Mouse (Mus musculus): ENCODE results near the gene Ppm1m.
"Not testable (repeated sequence)": the region's sequence is repeated elsewhere in the genome, so short reads cannot be mapped to it uniquely, and the experiment has no call there.

Gene Ppm1m

GRCm38 (mm10) chr9:106191355-106191754 lies 8.2 kb downstream of the Ppm1m start:
- DNase-seq, result no peak

DNA sequence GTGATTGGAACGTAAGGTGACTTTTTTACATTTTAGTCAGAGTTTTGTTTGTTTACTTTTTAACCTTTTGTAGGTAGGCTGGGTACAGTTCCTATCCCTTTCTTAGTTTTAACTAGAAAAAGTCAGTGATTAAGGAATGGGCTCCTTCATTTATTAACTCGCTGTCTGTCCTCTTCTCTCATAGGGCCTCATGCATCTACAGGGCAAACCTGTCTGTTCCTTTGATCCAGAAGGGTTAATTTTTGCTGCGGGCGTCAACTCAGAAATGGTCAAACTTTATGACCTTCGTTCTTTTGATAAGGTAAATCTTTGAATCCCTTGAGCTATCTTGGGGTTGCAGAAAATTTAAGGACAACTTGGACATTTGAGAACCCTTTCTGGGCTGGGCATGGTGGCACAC lies 15.6 kb downstream of the Ppm1m start:
- no peak for DNase-seq

DNA sequence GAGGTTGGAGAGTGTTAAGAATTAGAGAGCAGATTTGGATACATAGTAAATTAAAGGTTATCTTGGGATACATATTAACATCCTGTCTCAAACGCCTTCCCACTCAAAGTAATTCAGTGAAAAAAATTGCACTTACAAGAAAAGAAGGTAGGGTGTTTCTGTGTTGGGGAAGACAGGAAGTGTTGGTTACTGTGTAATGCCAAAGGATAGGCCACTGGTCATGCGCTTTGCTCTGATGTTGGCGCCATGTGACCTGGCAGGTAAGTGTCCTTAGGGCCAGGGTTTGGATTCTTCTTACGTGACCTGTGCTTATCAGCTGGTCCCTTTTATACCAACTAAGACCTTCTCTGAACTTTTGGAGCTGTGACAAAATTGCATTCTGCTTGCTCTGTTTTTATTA lies 17.4 kb downstream of the Ppm1m start:
- DNase-seq, result no peak

GRCm38 (mm10) chr9:106179964-106180363 lies 19.6 kb downstream of the Ppm1m start:
- no peak for DNase-seq

DNA sequence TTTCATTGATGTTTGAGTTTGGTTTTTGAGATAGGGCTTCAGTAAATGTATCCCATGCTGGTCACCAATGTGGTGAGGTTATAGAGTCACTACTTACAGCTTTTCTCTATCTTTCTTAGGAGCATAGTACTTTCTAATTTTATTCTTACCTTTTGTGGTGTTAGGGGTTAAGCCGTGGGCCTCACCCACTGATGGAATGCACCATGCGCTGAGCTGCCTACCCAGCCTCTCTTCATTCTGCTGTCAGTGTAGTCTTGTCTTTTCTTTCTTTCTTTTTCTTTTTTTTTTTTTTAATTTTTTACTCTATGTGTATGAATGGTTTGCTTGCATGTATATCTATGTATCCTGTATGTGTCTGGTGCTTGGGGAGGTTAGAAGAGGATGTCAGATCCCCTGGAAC lies 20.1 kb downstream of the Ppm1m start:
- no peak for DNase-seq

GRCm38 (mm10) chr9:106177799-106178198 lies 21.7 kb downstream of the Ppm1m start:
- no peak for DNase-seq

DNA sequence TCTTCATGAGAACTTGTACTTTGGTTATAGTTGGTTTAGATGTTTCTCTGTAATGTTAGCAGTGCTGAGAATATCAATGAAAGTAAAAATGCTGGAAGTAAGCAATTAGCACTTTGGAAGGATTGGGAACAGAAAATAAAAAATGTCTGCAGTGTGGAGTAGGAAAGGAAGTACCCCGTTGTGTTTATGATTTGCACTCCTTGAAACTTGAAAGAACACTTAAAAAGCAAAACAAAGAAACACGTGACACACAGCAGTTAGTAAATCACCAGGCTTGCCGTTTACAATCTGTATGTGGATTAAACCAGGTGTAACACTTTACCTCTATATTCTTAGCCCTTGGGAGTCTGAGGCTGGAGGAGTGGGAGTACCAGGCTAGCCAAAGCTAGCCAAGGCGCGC lies 22.8 kb downstream of the Ppm1m start:
- no peak for DNase-seq

DNA sequence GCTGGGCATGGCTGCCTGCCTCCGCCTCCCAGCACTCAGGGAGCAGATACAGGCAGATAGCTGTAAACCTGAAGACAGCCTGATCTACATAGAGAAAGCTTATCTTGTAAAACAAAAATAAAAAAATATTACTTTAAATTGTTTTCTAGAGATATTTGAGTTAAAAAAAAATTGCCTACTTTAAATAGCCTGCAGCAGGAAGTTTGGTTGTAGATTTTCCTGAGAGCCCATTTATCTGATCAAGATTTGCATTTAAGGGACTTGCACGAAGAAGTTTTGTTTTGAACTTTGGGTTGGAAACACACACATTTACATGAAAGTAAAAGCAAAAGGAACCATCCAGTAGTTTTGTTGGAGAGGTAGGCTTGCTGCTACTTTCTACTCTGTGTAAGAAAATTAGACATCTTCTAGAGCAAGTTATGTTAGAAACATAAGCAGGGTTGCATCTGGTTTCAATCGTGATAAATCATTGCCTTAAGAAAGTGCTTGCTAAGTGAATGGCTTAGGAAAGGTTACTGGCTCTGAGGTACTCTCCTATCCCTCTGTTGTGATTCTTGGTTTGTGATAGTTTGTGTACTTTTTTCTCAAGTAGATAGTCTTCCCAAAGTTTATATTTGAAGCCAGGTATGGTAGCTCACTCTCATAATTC lies 23.9 kb downstream of the Ppm1m start:
- DNase-seq, result no peak

DNA sequence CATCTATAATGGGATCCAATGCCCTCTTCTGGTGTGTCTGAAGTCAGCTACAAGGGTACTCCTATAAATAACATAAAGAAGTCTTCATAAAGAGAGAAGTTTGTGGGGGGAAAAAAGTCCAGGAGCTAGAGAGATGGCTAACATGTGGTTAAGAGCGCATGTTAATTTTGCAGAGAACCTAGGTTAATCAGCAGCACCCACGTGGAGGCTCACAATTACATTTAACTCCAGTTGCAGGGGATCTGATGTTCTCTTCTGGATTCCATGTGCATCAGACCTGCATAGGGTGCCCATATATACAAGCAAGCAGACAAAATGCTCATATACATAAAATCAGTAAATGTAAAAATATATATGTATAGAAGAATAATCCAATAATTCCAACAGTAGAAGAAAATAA lies 26.2 kb downstream of the Ppm1m start:
- DNase-seq, result no peak

GRCm38 (mm10) chr9:106172527-106172926 lies 27.0 kb downstream of the Ppm1m start:
- no peak for DNase-seq

DNA sequence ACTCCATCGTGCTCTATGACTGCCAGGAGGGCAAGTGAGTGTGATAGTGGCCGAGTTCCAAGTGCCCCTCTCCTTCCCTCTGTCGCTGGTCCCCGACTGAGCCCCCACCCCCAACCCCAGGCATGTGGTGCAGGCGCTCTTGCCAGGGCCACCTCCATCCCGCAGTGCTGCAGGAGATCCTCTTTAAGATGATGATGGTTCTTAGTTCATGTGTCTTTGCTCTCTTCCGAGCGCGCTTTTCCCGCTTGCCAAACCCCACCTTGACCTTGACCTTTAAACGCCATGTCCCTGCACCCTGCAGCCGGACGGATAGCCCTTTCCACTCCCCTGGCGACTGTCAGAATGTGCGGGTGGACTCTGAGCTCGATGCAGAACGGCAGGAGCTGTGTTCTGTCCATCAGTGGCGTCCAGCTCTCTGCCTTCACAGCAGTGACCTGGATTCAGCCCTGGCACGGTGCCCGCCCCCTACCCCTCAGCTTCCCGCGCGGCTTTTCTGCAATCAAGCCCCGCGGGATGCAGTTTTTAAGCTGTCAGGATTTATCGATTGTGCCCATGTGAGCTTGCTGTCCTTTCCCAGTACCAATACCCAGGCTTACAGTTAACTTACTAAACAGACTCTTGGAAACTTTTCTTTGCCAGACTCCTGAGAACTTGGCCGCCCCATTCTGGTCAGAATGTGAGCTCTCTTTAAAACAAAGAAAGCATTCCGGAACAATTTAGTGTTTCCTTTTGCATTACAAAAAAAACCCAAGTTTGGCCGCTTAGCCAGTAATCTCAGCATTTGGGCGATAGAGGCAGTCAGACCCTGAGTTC lies 28.0 kb downstream of the Ppm1m start:
- DNase-seq, result peak; percentile 87

- peak; percentile 89 for DNase-seq
These were observed 28.8 kb downstream of the Ppm1m start, which contains the start of gene Wdr82 for GRCm38 (mm10) chr9:106170556-106171345. Gene Wdr82, plus strand, starts transcription at chr9:106170928.

DNA sequence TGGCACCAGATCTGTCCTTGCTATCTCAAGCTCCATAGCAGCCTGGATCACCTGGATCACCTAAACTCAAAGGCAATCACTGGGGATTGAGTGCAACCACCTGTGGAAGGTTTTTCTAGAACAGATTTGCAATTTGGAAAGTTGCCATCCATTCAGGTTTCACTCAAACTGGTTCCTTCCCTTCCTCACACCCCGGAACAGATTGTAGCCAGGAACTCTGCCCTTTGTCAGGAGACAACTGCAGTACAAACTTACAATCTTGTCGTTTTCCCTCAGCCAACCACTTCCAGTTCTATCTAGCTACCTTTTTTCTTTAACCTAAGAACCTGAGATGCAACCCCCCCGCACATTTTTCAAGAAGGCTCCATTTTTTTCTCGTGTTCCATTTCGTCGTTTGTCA lies 29.6 kb downstream of the Ppm1m start:
- peak; percentile 49 for DNase-seq

DNA sequence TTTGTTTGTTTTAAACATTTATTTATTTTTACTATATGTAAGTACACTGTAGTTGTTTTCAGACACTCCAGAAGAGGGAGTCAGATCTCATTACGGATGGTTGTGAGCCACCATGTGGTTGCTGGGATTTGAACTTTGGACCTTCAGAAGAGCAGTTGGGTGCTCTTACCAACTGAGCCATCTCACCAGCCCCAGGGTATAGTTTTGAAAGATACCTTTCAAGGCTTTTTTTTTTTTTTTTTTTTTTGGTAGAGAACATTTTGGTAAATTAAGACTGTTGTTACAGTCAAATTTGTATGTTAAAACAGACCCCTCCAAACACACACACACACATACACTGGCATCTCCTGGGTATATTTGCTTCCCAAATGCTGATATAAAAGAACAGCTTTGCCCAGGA lies 30.5 kb downstream of the Ppm1m start:
- not testable (repeated sequence) for DNase-seq

- DNase-seq, result no peak
These were observed 31.8 kb downstream of the Ppm1m start for GRCm38 (mm10) chr9:106167703-106168102.

DNA sequence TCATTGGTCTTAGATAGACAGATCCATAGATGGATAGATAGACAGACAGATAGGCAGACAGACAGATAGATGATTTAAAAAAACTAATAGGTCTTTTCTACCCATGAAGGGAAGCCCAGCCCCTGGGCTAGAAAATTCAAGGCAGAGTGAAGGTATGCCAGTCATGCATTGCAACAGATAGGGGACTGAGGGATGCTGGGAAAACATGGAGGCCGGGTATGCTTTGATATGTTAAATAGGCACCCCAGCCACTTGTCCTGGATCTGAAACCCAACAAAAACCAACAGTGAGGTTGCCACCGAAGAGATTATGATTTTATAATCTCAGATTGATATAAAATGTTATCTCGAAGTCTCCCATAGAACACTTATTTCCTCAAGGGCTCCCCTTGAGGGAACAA lies 32.3 kb downstream of the Ppm1m start:
- no peak for DNase-seq

DNA sequence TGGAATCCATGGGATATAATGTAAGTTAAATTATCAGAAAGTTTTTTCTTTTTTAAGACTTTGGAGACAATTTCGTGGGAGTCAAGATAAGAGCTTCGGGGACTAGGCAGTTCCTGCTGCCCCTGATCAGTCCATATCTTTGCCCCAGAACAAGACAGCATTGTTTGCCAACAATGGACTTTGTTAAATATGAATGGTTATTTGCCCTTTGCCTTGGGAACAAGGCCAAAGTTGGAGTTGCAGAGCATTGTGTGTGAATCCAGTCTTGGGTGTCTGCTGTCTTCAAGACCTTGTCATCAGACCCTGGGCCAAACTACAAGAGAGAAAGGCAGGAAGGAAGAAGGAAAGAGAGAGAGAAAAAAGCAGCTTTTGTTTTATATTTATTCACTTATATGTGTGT lies 32.8 kb downstream of the Ppm1m start:
- no peak for DNase-seq

- DNase-seq, result no peak
These were observed 39.1 kb downstream of the Ppm1m start for GRCm38 (mm10) chr9:106160426-106160825.

GRCm38 (mm10) chr9:106159784-106160301 lies 39.7 kb downstream of the Ppm1m start:
- peak; percentile 94 for DNase-seq

- peak; percentile 28 for DNase-seq
These were observed 40.3 kb downstream of the Ppm1m start for GRCm38 (mm10) chr9:106159237-106159636.

GRCm38 (mm10) chr9:106158037-106158491 lies 41.5 kb downstream of the Ppm1m start, which contains the start of gene Glyctk:
Gene Glyctk, minus strand, starts transcription at chr9:106158138.
- no peak for DNase-seq

DNA sequence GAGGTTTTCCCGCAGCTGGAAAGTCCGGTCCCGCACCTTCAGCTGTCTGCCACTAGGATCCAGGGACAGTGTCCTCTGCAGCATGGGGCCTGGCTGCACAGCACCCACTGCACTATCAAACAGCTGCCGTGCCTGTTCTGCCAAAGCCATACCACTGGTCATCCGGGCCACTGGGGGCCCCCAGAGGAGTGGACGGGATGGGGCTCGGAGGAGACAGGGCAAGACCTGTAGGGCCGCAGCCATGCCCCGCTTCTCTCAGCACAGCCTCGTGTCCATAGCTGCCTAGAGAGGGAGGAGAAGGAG lies 42.0 kb downstream of the Ppm1m start:
- DNase-seq, result peak; percentile 42

- peak; percentile 37 for DNase-seq
These were observed 42.5 kb downstream of the Ppm1m start for GRCm38 (mm10) chr9:106156921-106157622.

Data from cerebellum, adult 11-12 months (tissue).